ENCODE assay signal across 10 mouse cellular contexts in the genomic region with DNA sequence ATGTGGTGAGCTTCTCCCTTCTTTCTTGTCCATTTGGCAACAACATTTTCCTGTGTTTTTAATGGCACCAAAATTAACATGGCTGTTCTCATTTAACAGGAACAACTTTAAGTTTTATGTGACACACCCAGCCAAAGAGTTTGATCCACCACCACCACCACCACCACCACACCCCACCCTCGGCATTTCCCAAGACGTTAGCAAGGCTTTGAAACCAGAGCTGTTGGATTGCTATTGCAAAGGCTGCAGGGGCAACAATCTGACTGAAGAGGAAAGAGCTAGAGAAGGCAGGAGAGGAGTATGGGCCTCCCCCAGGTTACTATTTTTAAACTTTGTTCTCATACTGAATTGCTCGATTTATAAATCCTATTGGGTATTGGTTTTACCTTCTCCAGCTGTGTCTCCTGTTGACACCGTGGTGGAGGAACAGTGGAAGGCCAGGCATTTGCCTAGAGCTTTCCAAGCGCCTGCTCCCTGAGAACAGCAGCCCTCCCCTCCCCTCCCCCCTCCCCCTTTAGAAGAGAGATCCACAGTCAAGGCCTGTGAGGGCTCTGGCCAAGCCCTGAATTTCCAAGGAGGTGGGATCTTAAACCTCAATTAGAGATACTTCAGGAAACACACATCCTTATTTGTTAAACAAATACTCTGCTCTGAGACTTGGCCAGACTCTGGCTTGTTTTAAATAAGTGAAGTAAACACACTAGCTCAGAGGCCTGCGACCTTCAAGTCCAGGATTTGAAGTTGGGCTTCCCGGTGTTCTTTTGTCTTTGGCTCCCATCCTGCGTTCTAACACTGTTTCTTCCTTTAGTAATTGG.
A peak's percentile ranks its signal among the peaks of the same experiment; 100 is the strongest.
DNase-seq lines count a peak whose midpoint lies in the region; ATAC-seq and TF ChIP-seq lines count a peak whose summit lies in the region.
"Had no signal": no experiment of that assay in that cellular context is flagged by ENCODE, and none has a peak within 500 bp of the region (broad histone marks: within the 10 kb centered on the region; RNA-seq: fewer than 3 reads in every experiment).

No protein-coding gene starts in this region.

- no peaks in the 10 kb centered on the region for H3K27me3 ChIP-seq in liver, adult 2 months (ENCODE audit: control insufficient read depth, insufficient read depth, low read length)
- no peaks in the 10 kb centered on the region for H3K27me3 ChIP-seq in limb, embryonic 15.5 days
- H3K27me3 ChIP-seq in stomach, postnatal 0 days (ENCODE audit: control insufficient read depth, insufficient read depth, low read length) = no peaks in the 10 kb centered on the region
- H3K27me3 ChIP-seq: hindbrain, embryonic 15.5 days had no signal

- TF ChIP-seq POLR2A in liver, adult 2 months (IDR thresholded peaks at IDR 0.05; ENCODE audit: extremely low read depth, insufficient read depth, low read length) = no peak

- no peaks in the 10 kb centered on the region for H3K79me2 ChIP-seq in liver, adult 2 months (ENCODE audit: control insufficient read depth, insufficient read depth, low read length)

- TF ChIP-seq CTCF in liver, adult 2 months (IDR thresholded peaks at IDR 0.05; ENCODE audit: low read depth, low read length) = no peak
- TF ChIP-seq CTCF in stomach, postnatal 0 days (IDR thresholded peaks at IDR 0.05; ENCODE audit: low read depth) = no peak

- no peaks in the 10 kb centered on the region for H3K36me3 ChIP-seq in liver, adult 2 months (ENCODE audit: control insufficient read depth, insufficient read depth, low read length)
- H3K36me3 ChIP-seq in limb, embryonic 15.5 days = no peaks in the 10 kb centered on the region
- no peaks in the 10 kb centered on the region for H3K36me3 ChIP-seq in stomach, postnatal 0 days (ENCODE audit: control insufficient read depth, insufficient read depth, low read length)
- H3K36me3 ChIP-seq: hindbrain, embryonic 15.5 days had no signal

- DNase-seq in adrenal gland, postnatal 14 days = peak; percentile 8
- DNase-seq in adrenal gland, adult 8-10 months = no peak
- DNase-seq in liver, adult 2 months (ENCODE audit: extremely low read depth, low read depth, low spot score) = peak; percentile 47
- no peak for DNase-seq in liver
- peak; percentile 24 for DNase-seq in stomach, postnatal 0 days (ENCODE audit: low spot score)
- DNase-seq in cerebellum, adult 9-10 months = no peak

- TF ChIP-seq EP300 in stomach, postnatal 0 days (optimal IDR thresholded peaks at IDR 0.05) = no peak

- H3K9me3 ChIP-seq in limb, embryonic 15.5 days = no peaks in the 10 kb centered on the region
- H3K9me3 ChIP-seq in stomach, postnatal 0 days (ENCODE audit: control insufficient read depth, low read length) = no peaks in the 10 kb centered on the region
- H3K9me3 ChIP-seq: hindbrain, embryonic 15.5 days had no signal

- H3K4me2 ChIP-seq in limb, embryonic 15.5 days = no peak overlapping the region
- no peak overlapping the region for H3K4me2 ChIP-seq in stomach, postnatal 0 days (replicated peaks; ENCODE audit: low read depth)
- H3K4me2 ChIP-seq: hindbrain, embryonic 15.5 days had no signal

- H3K4me1 ChIP-seq in liver, adult 2 months (ENCODE audit: control insufficient read depth, insufficient read depth, low read length) = peaks cover 12% of the 10 kb centered on the region
- peaks cover 63% of the 10 kb centered on the region for H3K4me1 ChIP-seq in limb, embryonic 15.5 days
- peaks cover 11% of the 10 kb centered on the region for H3K4me1 ChIP-seq in stomach, postnatal 0 days (replicated peaks; ENCODE audit: control insufficient read depth, insufficient read depth)

- H3K9ac ChIP-seq in liver, adult 2 months (ENCODE audit: low read depth, low read length) = no peak overlapping the region
- no peak overlapping the region for H3K9ac ChIP-seq in limb, embryonic 15.5 days
- H3K9ac ChIP-seq in stomach, postnatal 0 days (ENCODE audit: low read length) = no peak overlapping the region
- H3K9ac ChIP-seq: hindbrain, embryonic 15.5 days had no signal

- WGBS in liver, adult 2 months = 53% methylated on average over 8 of the region's 8 CpGs
- 14% methylated on average over 8 of the region's 8 CpGs for WGBS in limb, embryonic 15.5 days
- 23% methylated on average over 8 of the region's 8 CpGs for WGBS in stomach, postnatal 0 days

- peak; percentile 69 for ATAC-seq in limb, embryonic 15.5 days (ENCODE audit: insufficient number of reproducible peaks, low FRiP score, low TSS enrichment, low read depth)
- no peak for ATAC-seq in stomach, postnatal 0 days (ENCODE audit: low FRiP score, low TSS enrichment)
- ATAC-seq in granulocyte monocyte progenitor cell, adult 5-6 weeks (replicated peaks; ENCODE audit: poor library complexity, severe bottlenecking) = no peak

- peak overlapping the region; percentile 36; the same call in 1 of the 2 replicates for H3K27ac ChIP-seq in liver, adult 2 months (replicated peaks; ENCODE audit: insufficient read depth, low read depth, low read length)
- H3K27ac ChIP-seq in limb, embryonic 15.5 days = peak overlapping the region; percentile 83
- peak overlapping the region; percentile 72 for H3K27ac ChIP-seq in stomach, postnatal 0 days (replicated peaks)
- H3K27ac ChIP-seq: hindbrain, embryonic 15.5 days; macrophage had no signal

- no peak overlapping the region for H3K4me3 ChIP-seq in liver, adult 2 months (ENCODE audit: insufficient read depth, low read depth, low read length)
- H3K4me3 ChIP-seq in limb, embryonic 15.5 days = no peak overlapping the region
- H3K4me3 ChIP-seq in stomach, postnatal 0 days (ENCODE audit: low read depth, low read length) = no peak overlapping the region
- H3K4me3 ChIP-seq: hindbrain, embryonic 15.5 days had no signal

Comparison
In these comparisons a context has a peak if more than half of its experiments do, and no peak if none do; other contexts are left out.
1. DNase-seq: peak in adrenal gland, postnatal 14 days (single experiment), liver, adult 2 months (single experiment) and stomach, postnatal 0 days (single experiment); none in adrenal gland, adult 8-10 months (single experiment), liver (single experiment) and cerebellum, adult 9-10 months (single experiment).
2. Peak in every context shown above with its lines, with median percentiles within 50 percentile points of each other: H3K27ac ChIP-seq.